Mouse (Mus musculus) liver, embryonic 12.5 days (tissue): ENCODE results near the gene Cdcp1. TPM values are rescaled to one million over a fixed set of nuclear protein-coding genes. Genes with fewer than 3 reads are reported as not detected.

Source experiments
- ATAC-seq: fragments of 200-750 bp; cut with Nextera tagmentation; 2 replicates; pipeline ENCODE4 v1.8.0; 2017; ENCODE audit warnings: moderate number of reproducible peaks, mild to moderate bottlenecking, moderate library complexity
- H3K27ac ChIP-seq: fragments of 300-500 bp; sonication (generic); 2 replicates; pipeline ENCODE4 v1.5.1; 2016; ENCODE audit warnings: mild to moderate bottlenecking
- H3K27me3 ChIP-seq: fragments of 300-500 bp; sonication (generic); replicated peaks from 2 replicates; pipeline ENCODE4 v1.6.1; 2016; ENCODE audit warnings: mild to moderate bottlenecking, moderate library complexity
- H3K36me3 ChIP-seq: fragments of 300-500 bp; sonication (generic); 2 replicates; pipeline ENCODE4 v1.6.1; 2016; ENCODE audit warnings: mild to moderate bottlenecking, moderate library complexity
- H3K4me1 ChIP-seq: fragments of 300-500 bp; sonication (generic); 2 replicates; pipeline ENCODE4 v1.6.1; 2016
- H3K4me2 ChIP-seq: fragments of 300-500 bp; sonication (generic); 2 replicates; pipeline ENCODE4 v1.6.1; 2016; ENCODE audit warnings: mild to moderate bottlenecking, moderate library complexity
- H3K4me3 ChIP-seq: fragments of 300-500 bp; sonication (generic); 2 replicates; pipeline ENCODE4 v1.5.1; 2016; ENCODE audit warnings: mild to moderate bottlenecking, moderate library complexity
- H3K9ac ChIP-seq: fragments of 300-500 bp; sonication (generic); 2 replicates; pipeline ENCODE4 v1.6.1; 2016; ENCODE audit warnings: mild to moderate bottlenecking, moderate library complexity
- H3K9me3 ChIP-seq: fragments of 300-500 bp; sonication (generic); replicated peaks from 2 replicates; pipeline ENCODE4 v1.6.1; 2016; ENCODE audit warnings: mild to moderate bottlenecking, moderate library complexity
- WGBS: fragments of 180-500 bp; shearing (Covaris S2); methylation state at CpG from one replicate; pipeline ENCODE4 v1.1.7; 2016; ENCODE audit not compliant: insufficient replicate concordance; 5-methylcytosine and 5-hydroxymethylcytosine counted together
- polyA plus RNA-seq: library from polyadenylated mRNA; unstranded; fragments of >200 nt; fragmentation: Nextera tagmentation; extraction: Ambion mirVana; gene quantifications from 2 replicates; pipeline ENCODE4 v1.2.1, GENCODE M21; 2016

Gene Cdcp1
- polyA plus RNA-seq, 1 experiment from 2014 or later = 0.18 TPM

- 68% methylated on average over 2 of the region's 2 CpGs for WGBS
- H3K4me2 ChIP-seq = no peak overlapping the region
- ATAC-seq = peak; percentile 21; the same call in 1 of the 2 replicates
- H3K27me3 ChIP-seq = no peaks in the 10 kb centered on the region; the same call in 1 of the 2 replicates
- H3K27ac ChIP-seq = no peak overlapping the region
- no peaks in the 10 kb centered on the region for H3K4me1 ChIP-seq
- no peak overlapping the region for H3K9ac ChIP-seq
- no peak overlapping the region for H3K4me3 ChIP-seq
- H3K9me3 ChIP-seq = no peaks in the 10 kb centered on the region
- no peaks in the 10 kb centered on the region for H3K36me3 ChIP-seq
Observed at GRCm38 (mm10) chr9:123206948-123207347, 8.9 kb downstream of the Cdcp1 start.

- WGBS = 40% methylated on average over 2 of the region's 2 CpGs
- H3K27ac ChIP-seq = no peak overlapping the region
Observed at GRCm38 (mm10) chr9:123206526-123206925, 9.3 kb downstream of the Cdcp1 start.

GRCm38 (mm10) chr9:123200116-123200515 lies 15.7 kb downstream of the Cdcp1 start:
- Histone ChIP-seq H3K4me1 (no peaks in the 10 kb centered on the region), H3K27me3 (no peaks in the 10 kb centered on the region; the same call in 1 of the 2 replicates), H3K9ac (no peak overlapping the region), H3K4me2 (no peak overlapping the region), H3K4me3 (no peak overlapping the region), H3K9me3 (no peaks in the 10 kb centered on the region), H3K27ac (no peak overlapping the region), H3K36me3 (no peaks in the 10 kb centered on the region)
- WGBS = 53% methylated on average over 3 of the region's 3 CpGs
- ATAC-seq = no peak

More at GRCm38 (mm10) chr9:123206526-123206925, 9.3 kb downstream of the Cdcp1 start:
- no peaks in the 10 kb centered on the region for H3K4me1 ChIP-seq
- no peak overlapping the region for H3K4me2 ChIP-seq
- H3K36me3 ChIP-seq = no peaks in the 10 kb centered on the region
- H3K4me3 ChIP-seq = no peak overlapping the region
- no peaks in the 10 kb centered on the region; the same call in 1 of the 2 replicates for H3K27me3 ChIP-seq
- no peaks in the 10 kb centered on the region for H3K9me3 ChIP-seq
- no peak for ATAC-seq
- no peak overlapping the region for H3K9ac ChIP-seq

GRCm38 (mm10) chr9:123188271-123188670 lies 27.6 kb downstream of the Cdcp1 start:
- Histone ChIP-seq H3K4me2 (no peak overlapping the region), H3K36me3 (no peaks in the 10 kb centered on the region)
- 59% methylated on average over 2 of the region's 2 CpGs for WGBS

GRCm38 (mm10) chr9:123187589-123187988 lies 28.2 kb downstream of the Cdcp1 start:
- WGBS = 82% methylated on average over 5 of the region's 5 CpGs
- Histone ChIP-seq H3K9me3 (no peaks in the 10 kb centered on the region), H3K4me2 (no peak overlapping the region)

More at GRCm38 (mm10) chr9:123188271-123188670, 27.6 kb downstream of the Cdcp1 start:
- no peaks in the 10 kb centered on the region for H3K4me1 ChIP-seq
- no peak overlapping the region for H3K4me3 ChIP-seq
- H3K27me3 ChIP-seq = no peaks in the 10 kb centered on the region
- ATAC-seq = no peak
- no peak overlapping the region for H3K27ac ChIP-seq
- no peak overlapping the region for H3K9ac ChIP-seq
- no peaks in the 10 kb centered on the region for H3K9me3 ChIP-seq

GRCm38 (mm10) chr9:123186151-123186550 lies 29.7 kb downstream of the Cdcp1 start:
- Histone ChIP-seq H3K27me3 (no peaks in the 10 kb centered on the region), H3K36me3 (no peaks in the 10 kb centered on the region), H3K9ac (no peak overlapping the region), H3K4me2 (no peak overlapping the region), H3K9me3 (no peaks in the 10 kb centered on the region), H3K4me1 (no peaks in the 10 kb centered on the region), H3K4me3 (no peak overlapping the region), H3K27ac (no peak overlapping the region)
- WGBS = 76% methylated on average over 5 of the region's 5 CpGs
- no peak for ATAC-seq

More at GRCm38 (mm10) chr9:123187589-123187988, 28.2 kb downstream of the Cdcp1 start:
- Histone ChIP-seq H3K36me3 (no peaks in the 10 kb centered on the region), H3K4me1 (no peaks in the 10 kb centered on the region), H3K27ac (no peak overlapping the region), H3K27me3 (no peaks in the 10 kb centered on the region), H3K9ac (no peak overlapping the region), H3K4me3 (no peak overlapping the region)
- ATAC-seq = no peak

- Histone ChIP-seq H3K4me2 (no peak overlapping the region), H3K27ac (no peak overlapping the region), H3K27me3 (no peaks in the 10 kb centered on the region), H3K4me1 (no peaks in the 10 kb centered on the region), H3K9me3 (no peaks in the 10 kb centered on the region), H3K36me3 (no peaks in the 10 kb centered on the region), H3K4me3 (no peak overlapping the region), H3K9ac (no peak overlapping the region)
- 42% methylated on average over 2 of the region's 2 CpGs for WGBS
- no peak for ATAC-seq
Observed at GRCm38 (mm10) chr9:123185546-123185945, 30.3 kb downstream of the Cdcp1 start.

- no peaks in the 10 kb centered on the region for H3K9me3 ChIP-seq
- no peaks in the 10 kb centered on the region for H3K27me3 ChIP-seq
- no peak for ATAC-seq
- H3K4me1 ChIP-seq = no peaks in the 10 kb centered on the region
- H3K27ac ChIP-seq = no peak overlapping the region
- H3K9ac ChIP-seq = no peak overlapping the region
- 56% methylated on average over 8 of the region's 8 CpGs for WGBS
- no peaks in the 10 kb centered on the region for H3K36me3 ChIP-seq
- H3K4me2 ChIP-seq = no peak overlapping the region
- H3K4me3 ChIP-seq = no peak overlapping the region
Observed at GRCm38 (mm10) chr9:123183226-123183625, 32.6 kb downstream of the Cdcp1 start.

GRCm38 (mm10) chr9:123180003-123180402 lies 35.8 kb downstream of the Cdcp1 start:
- H3K27me3 ChIP-seq = no peaks in the 10 kb centered on the region
- H3K4me2 ChIP-seq = no peak overlapping the region
- no peak overlapping the region for H3K27ac ChIP-seq
- H3K4me1 ChIP-seq = no peaks in the 10 kb centered on the region
- WGBS = 78% methylated on average over 6 of the region's 6 CpGs
- ATAC-seq = no peak
- H3K9me3 ChIP-seq = no peaks in the 10 kb centered on the region
- H3K4me3 ChIP-seq = no peak overlapping the region
- H3K36me3 ChIP-seq = no peaks in the 10 kb centered on the region
- H3K9ac ChIP-seq = no peak overlapping the region

- no peak for ATAC-seq
- no peak overlapping the region for H3K27ac ChIP-seq
- H3K9me3 ChIP-seq = no peaks in the 10 kb centered on the region
- H3K4me3 ChIP-seq = no peak overlapping the region
- H3K36me3 ChIP-seq = no peaks in the 10 kb centered on the region
- no peaks in the 10 kb centered on the region for H3K27me3 ChIP-seq
- H3K4me1 ChIP-seq = no peaks in the 10 kb centered on the region
- WGBS = 61% methylated on average over 9 of the region's 9 CpGs
- no peak overlapping the region for H3K9ac ChIP-seq
- no peak overlapping the region for H3K4me2 ChIP-seq
Observed at GRCm38 (mm10) chr9:123177380-123178048, 38.3 kb downstream of the Cdcp1 start.

- 70% methylated on average over 4 of the region's 4 CpGs for WGBS
- no peak for ATAC-seq
- Histone ChIP-seq H3K9ac (no peak overlapping the region), H3K4me2 (no peak overlapping the region), H3K27ac (no peak overlapping the region), H3K9me3 (no peaks in the 10 kb centered on the region), H3K27me3 (no peaks in the 10 kb centered on the region), H3K36me3 (no peaks in the 10 kb centered on the region), H3K4me1 (no peaks in the 10 kb centered on the region), H3K4me3 (no peak overlapping the region)
Observed at GRCm38 (mm10) chr9:123174356-123174755, 41.5 kb downstream of the Cdcp1 start.

- WGBS = 50% methylated on average over 6 of the region's 6 CpGs
- H3K4me3 ChIP-seq = no peak overlapping the region
- H3K4me1 ChIP-seq = no peaks in the 10 kb centered on the region
- H3K9ac ChIP-seq = no peak overlapping the region
- no peak for ATAC-seq
- H3K9me3 ChIP-seq = no peaks in the 10 kb centered on the region
- no peak overlapping the region for H3K27ac ChIP-seq
- H3K4me2 ChIP-seq = no peak overlapping the region
- H3K27me3 ChIP-seq = no peaks in the 10 kb centered on the region
- H3K36me3 ChIP-seq = no peaks in the 10 kb centered on the region
Observed at GRCm38 (mm10) chr9:123173760-123174159, 42.1 kb downstream of the Cdcp1 start.
